Mouse (Mus musculus) erythroblast, embryonic 14.5 days (primary cell): Measurements from ENCODE around the gene Tacr1.

ENCODE experiments used
- GATA1 ChIP-seq: IDR thresholded peaks from 2 replicates; pipeline ENCODE4 v1.6.1; 2012; ENCODE audit warnings: low read length, inconsistent platforms, mixed read lengths
- TAL1 ChIP-seq: IDR thresholded peaks from 3 replicates; pipeline ENCODE4 v1.6.1; 2012; ENCODE audit warnings: low read length, inconsistent platforms, mixed read lengths

DNA sequence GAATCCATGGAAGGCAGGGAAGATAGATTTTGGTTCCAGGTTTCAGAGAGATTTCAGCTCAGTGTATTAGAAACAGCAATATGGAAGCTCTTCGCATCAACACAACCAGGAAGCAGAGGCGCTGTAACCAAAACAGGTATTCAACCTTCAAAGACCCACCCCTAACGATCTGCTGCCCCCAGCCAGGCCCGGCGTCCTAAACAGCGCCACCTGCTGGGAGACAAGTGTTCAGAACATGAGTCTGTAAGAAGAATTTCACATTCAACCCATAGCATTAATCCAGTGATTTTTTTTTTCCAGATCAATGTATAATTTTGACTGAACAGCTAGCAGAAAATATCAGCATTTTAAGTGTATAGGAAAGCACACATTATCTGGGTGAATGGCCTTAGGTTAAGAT, 26.8 kb downstream of the Tacr1 start:
- TF ChIP-seq GATA1 (no peak), TAL1 (no peak)
